Mouse (Mus musculus) hindbrain, embryonic 12.5 days (tissue): Measurements from ENCODE around the gene Gck. TPM values are rescaled to one million over a fixed set of nuclear protein-coding genes. Genes with fewer than 3 reads are reported as not detected.

Experiments used
- ATAC-seq: fragments of 200-750 bp; cut with Nextera tagmentation; 2 replicates; pipeline ENCODE4 v1.8.0; 2017; ENCODE audit warnings: moderate TSS enrichment; ENCODE audit not compliant: low FRiP score
- H3K27ac ChIP-seq: fragments of 300-500 bp; sonication (generic); 2 replicates; pipeline ENCODE4 v1.5.1; 2016; ENCODE audit warnings: mild to moderate bottlenecking
- H3K27me3 ChIP-seq: fragments of 300-500 bp; sonication (generic); 2 replicates; pipeline ENCODE4 v1.6.1; 2016; ENCODE audit warnings: mild to moderate bottlenecking
- H3K36me3 ChIP-seq: fragments of 300-500 bp; sonication (generic); 2 replicates; pipeline ENCODE4 v1.6.1; 2016; ENCODE audit warnings: mild to moderate bottlenecking
- H3K4me1 ChIP-seq: fragments of 300-500 bp; sonication (generic); 2 replicates; pipeline ENCODE4 v1.6.1; 2016
- H3K4me2 ChIP-seq: fragments of 300-500 bp; sonication (generic); replicated peaks from 2 replicates; pipeline ENCODE4 v1.6.1; 2016; ENCODE audit warnings: mild to moderate bottlenecking
- H3K4me3 ChIP-seq: fragments of 300-500 bp; sonication (generic); 2 replicates; pipeline ENCODE4 v1.5.1; 2016; ENCODE audit warnings: mild to moderate bottlenecking
- H3K9ac ChIP-seq: fragments of 300-500 bp; sonication (generic); 2 replicates; pipeline ENCODE4 v1.6.1; 2016; ENCODE audit warnings: mild to moderate bottlenecking, moderate library complexity
- H3K9me3 ChIP-seq: fragments of 300-500 bp; sonication (generic); replicated peaks from 2 replicates; pipeline ENCODE4 v1.6.1; 2016; ENCODE audit warnings: mild to moderate bottlenecking
- WGBS: fragments of 180-500 bp; shearing (Covaris S2); methylation state at CpG from one replicate; pipeline ENCODE4 v1.1.7; 2016; 5-methylcytosine and 5-hydroxymethylcytosine counted together
- polyA plus RNA-seq: library from polyadenylated mRNA; unstranded; fragments of >200 nt; fragmentation: Nextera tagmentation; extraction: Ambion mirVana; gene quantifications from 2 replicates; pipeline ENCODE4 v1.2.1, GENCODE M21; 2016

Gck gene
- polyA plus RNA-seq, 1 experiment from 2014 or later: 3.6 TPM

GRCm38 (mm10) chr11:5919606-5920005, 30.3 kb downstream of the Gck start:
- Histone ChIP-seq H3K27ac (no peak overlapping the region), H3K9ac (no peak overlapping the region), H3K36me3 (no peaks in the 10 kb centered on the region), H3K4me2 (no peak overlapping the region), H3K4me1 (no peaks in the 10 kb centered on the region), H3K9me3 (no peaks in the 10 kb centered on the region), H3K27me3 (no peaks in the 10 kb centered on the region), H3K4me3 (no peak overlapping the region)
- ATAC-seq: no peak
- 95% methylated on average over 4 of the region's 4 CpGs for WGBS

- H3K27me3 ChIP-seq: no peaks in the 10 kb centered on the region
- no peak for ATAC-seq
- no peaks in the 10 kb centered on the region for H3K9me3 ChIP-seq
- H3K4me1 ChIP-seq: no peaks in the 10 kb centered on the region
- no peak overlapping the region for H3K9ac ChIP-seq
- no peak overlapping the region for H3K4me2 ChIP-seq
- 65% methylated on average over 2 of the region's 2 CpGs for WGBS
- H3K27ac ChIP-seq: no peak overlapping the region
- no peaks in the 10 kb centered on the region for H3K36me3 ChIP-seq
- H3K4me3 ChIP-seq: no peak overlapping the region
Measured at GRCm38 (mm10) chr11:5918111-5918510, 31.8 kb downstream of the Gck start.

DNA sequence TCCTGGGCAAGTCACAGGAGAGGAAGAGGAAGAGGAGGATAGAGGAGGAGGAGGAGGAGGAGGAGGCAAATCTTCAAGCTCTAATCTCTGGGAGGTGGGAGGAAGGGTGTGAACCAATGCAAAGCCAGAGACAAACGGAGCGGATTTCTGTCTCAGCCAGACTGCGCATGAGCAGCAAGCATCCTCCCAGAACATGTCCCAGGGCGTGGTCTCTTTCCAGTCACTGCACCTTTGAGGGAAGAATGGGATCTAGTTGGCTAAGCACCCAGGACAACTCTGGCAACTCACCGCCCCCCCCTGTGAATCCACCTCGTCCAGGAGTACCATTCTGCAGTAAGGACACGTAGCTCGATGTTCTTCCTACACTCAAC, 33.7 kb downstream of the Gck start:
- H3K36me3 ChIP-seq: no peaks in the 10 kb centered on the region
- no peak overlapping the region for H3K9ac ChIP-seq
- H3K27me3 ChIP-seq: no peaks in the 10 kb centered on the region
- no peak overlapping the region for H3K4me3 ChIP-seq
- no peak overlapping the region for H3K27ac ChIP-seq
- WGBS: 82% methylated on average over 8 of the region's 8 CpGs
- H3K9me3 ChIP-seq: no peaks in the 10 kb centered on the region
- H3K4me1 ChIP-seq: no peaks in the 10 kb centered on the region
- no peak overlapping the region for H3K4me2 ChIP-seq
- no peak for ATAC-seq

DNA sequence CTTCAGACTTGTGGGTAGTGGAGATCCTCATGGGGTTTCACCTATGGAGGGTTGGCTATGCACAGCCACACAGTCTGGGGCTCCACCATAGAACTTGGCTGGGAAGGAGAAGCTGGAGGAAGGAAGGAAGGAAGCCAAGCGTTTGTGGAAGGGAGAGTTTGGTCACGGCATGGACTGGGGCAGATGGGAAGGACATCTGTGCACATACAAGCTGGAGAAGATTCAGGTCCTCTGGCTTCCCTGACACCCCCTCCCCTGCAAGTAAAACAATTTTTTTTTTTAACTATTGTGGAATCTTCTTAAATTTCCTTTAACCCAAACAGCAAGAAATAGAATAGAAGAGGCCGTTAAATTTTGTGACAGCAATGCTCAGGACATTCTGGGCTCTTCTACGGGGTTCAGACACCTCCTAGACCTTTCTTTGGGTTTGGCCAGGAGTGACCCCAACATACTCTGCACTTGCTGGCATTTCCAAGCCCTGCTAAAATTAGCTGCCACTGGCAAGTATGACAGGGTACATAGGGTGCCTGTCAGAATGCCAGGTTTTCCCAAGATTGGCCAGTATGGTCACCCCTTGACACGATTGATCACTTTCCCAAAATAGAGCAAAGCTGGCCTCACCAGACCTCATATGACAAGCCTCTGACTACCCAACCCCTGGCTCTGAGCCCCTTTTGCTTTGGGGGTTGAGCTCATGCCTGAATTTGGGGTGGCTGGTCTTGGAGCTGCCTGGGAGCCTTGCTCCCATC, 34.3 kb downstream of the Gck start:
- Histone ChIP-seq H3K4me3 (no peak overlapping the region), H3K9me3 (no peaks in the 10 kb centered on the region), H3K9ac (no peak overlapping the region), H3K4me1 (no peaks in the 10 kb centered on the region), H3K27me3 (no peaks in the 10 kb centered on the region), H3K4me2 (no peak overlapping the region), H3K36me3 (no peaks in the 10 kb centered on the region), H3K27ac (no peak overlapping the region)
- no peak for ATAC-seq
- WGBS: 79% methylated on average over 5 of the region's 5 CpGs

DNA sequence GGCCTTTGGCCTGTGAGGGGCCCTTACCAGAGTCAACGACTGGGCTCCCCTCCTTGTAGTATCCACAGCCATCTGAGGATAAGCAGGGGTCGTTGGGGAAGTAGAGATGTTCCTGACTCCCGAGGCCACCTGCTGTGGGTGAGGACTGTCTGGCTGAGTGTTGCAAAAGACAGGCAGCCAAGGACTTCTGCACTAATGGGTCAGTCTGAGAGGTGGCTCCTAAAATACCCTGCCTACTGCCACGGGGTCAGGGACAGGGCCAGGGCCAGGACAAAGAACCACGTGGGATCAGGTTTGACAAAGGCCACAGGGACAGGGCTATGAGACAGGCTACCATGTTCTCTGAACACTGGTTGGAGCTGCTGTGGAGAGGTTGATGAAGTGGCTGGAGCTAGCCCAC, 34.9 kb downstream of the Gck start:
- H3K9me3 ChIP-seq: no peaks in the 10 kb centered on the region
- no peaks in the 10 kb centered on the region for H3K4me1 ChIP-seq
- H3K27me3 ChIP-seq: no peaks in the 10 kb centered on the region
- H3K9ac ChIP-seq: no peak overlapping the region
- H3K36me3 ChIP-seq: no peaks in the 10 kb centered on the region
- H3K27ac ChIP-seq: no peak overlapping the region
- WGBS: 59% methylated on average over 5 of the region's 5 CpGs
- H3K4me2 ChIP-seq: no peak overlapping the region
- no peak overlapping the region for H3K4me3 ChIP-seq
- ATAC-seq: no peak

DNA sequence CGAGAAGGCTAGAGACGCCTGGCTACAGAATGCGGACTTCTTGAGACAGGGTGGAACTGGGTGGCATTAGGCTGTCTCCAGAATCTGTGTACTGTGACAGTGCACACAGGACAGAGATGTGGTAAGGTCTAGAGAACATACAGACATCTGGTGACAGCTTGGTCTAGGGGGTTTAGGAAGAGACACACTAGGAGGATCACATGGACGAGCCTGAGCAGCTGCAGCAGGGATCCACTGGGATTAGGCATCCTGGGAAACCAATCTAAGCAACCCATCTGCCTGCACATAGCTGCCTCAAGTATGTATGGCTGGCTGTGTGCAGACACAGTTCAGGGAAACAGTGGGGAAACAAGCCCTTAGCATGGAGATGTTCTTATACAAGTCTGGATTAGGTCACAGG, 35.9 kb downstream of the Gck start:
- Histone ChIP-seq H3K27me3 (no peaks in the 10 kb centered on the region), H3K4me1 (no peaks in the 10 kb centered on the region), H3K9me3 (no peaks in the 10 kb centered on the region), H3K4me2 (no peak overlapping the region), H3K36me3 (no peaks in the 10 kb centered on the region), H3K27ac (no peak overlapping the region), H3K4me3 (no peak overlapping the region), H3K9ac (no peak overlapping the region)
- WGBS: 73% methylated on average over 4 of the region's 4 CpGs
- no peak for ATAC-seq

DNA sequence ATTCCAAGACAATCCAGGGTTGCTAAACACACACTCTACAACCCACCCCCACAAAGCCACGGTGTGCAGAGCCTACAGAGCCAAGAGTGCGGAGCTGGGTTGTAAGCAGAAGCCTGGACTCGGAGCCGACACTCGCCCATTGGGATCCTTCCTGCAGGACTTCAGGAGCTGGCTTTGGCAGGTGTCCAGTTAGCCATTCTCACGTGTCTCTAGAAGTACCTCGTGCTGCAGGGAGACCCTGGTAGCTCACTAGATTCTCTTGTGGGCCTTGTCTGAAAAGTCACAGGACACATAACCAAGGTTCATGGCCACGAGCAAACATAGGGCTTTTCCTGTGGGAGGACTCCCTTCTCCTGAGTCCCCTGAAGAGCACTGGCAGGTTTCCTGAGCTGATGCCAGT, 36.6 kb downstream of the Gck start:
- no peaks in the 10 kb centered on the region for H3K36me3 ChIP-seq
- H3K9me3 ChIP-seq: no peaks in the 10 kb centered on the region
- H3K27ac ChIP-seq: no peak overlapping the region
- no peak overlapping the region for H3K9ac ChIP-seq
- 69% methylated on average over 8 of the region's 8 CpGs for WGBS
- no peak overlapping the region for H3K4me2 ChIP-seq
- no peak overlapping the region for H3K4me3 ChIP-seq
- H3K4me1 ChIP-seq: no peaks in the 10 kb centered on the region
- no peaks in the 10 kb centered on the region for H3K27me3 ChIP-seq
- ATAC-seq: no peak

DNA sequence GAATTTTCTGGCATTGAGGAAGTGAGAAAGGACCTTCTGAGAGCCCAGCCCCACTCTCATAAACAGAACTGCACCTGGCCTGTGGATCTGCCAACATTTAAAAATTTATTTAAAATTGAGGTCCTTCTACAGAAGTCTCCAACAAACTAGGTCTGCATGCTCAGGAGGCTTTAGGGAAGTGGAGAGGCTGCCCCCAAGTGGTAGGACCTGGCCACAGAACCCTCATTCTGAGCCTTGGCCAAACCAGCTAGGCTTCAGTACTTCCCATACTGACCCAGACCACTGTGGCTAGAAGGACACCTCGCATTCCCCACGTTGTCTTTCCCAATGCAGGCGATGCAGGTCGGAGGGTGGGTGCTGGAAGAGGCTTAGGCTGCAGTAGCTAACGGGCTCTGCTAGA, 37.2 kb downstream of the Gck start:
- no peak for ATAC-seq

DNA sequence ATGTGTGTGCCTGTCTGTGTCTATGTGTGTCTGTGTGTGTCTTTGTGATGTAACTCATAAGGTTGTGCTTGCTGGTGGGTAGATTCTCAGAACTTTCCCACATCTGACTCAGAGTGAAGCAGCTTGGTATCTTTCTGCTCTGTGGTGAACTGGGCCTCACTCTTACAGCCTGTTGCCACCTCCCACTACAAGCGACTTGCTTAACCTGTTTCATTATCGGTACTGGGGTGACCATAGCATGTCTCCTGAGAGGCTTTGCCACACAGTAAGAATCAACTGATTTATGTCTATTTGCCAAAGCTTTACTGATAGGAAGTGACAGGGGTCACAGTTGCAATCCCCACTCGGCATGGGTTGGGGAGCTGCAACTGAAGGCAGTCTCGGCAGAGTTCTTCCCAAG, 41.2 kb downstream of the Gck start:
- Histone ChIP-seq H3K9ac (no peak overlapping the region), H3K36me3 (no peaks in the 10 kb centered on the region), H3K4me2 (no peak overlapping the region), H3K4me3 (no peak overlapping the region), H3K4me1 (no peaks in the 10 kb centered on the region), H3K9me3 (no peaks in the 10 kb centered on the region), H3K27ac (no peak overlapping the region), H3K27me3 (no peaks in the 10 kb centered on the region)
- no peak for ATAC-seq
- WGBS: 82% methylated on average over 4 of the region's 4 CpGs

More for the DNA sequence above, 37.2 kb downstream of the Gck start:
- H3K9me3 ChIP-seq: no peaks in the 10 kb centered on the region
- no peak overlapping the region for H3K9ac ChIP-seq
- H3K27ac ChIP-seq: no peak overlapping the region
- H3K4me1 ChIP-seq: no peaks in the 10 kb centered on the region
- H3K27me3 ChIP-seq: no peaks in the 10 kb centered on the region
- 39% methylated on average over 5 of the region's 5 CpGs for WGBS
- no peaks in the 10 kb centered on the region for H3K36me3 ChIP-seq
- H3K4me3 ChIP-seq: no peak overlapping the region
- no peak overlapping the region for H3K4me2 ChIP-seq

DNA sequence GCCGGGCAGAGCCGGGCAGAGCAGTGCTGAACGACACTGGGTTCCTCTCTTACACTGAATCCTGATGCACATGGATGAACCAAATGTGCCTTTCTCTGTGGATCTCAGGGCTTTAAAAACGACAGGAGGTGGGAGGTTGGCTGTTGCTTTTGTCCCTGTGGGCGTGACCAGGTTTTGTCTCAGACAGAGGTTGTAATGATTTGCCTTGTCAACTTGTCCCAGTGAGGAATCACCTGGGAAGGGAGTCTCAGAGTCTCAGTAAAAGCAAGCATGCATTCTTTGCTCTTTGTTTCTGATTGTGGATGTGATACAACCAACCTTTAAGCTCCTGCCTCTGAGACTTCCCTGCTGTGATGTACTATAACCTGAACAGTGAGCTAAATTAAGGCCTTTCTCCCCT, 42.8 kb downstream of the Gck start:
- peaks cover 12% of the 10 kb centered on the region for H3K4me1 ChIP-seq
- no peaks in the 10 kb centered on the region for H3K9me3 ChIP-seq
- ATAC-seq: no peak
- no peak overlapping the region for H3K4me2 ChIP-seq
- no peak overlapping the region for H3K27ac ChIP-seq
- 0 out of 2 replicates have a peak, but pooled peaks cover 6% of the 10 kb centered on the region for H3K27me3 ChIP-seq
- no peak overlapping the region for H3K4me3 ChIP-seq
- no peaks in the 10 kb centered on the region for H3K36me3 ChIP-seq
- H3K9ac ChIP-seq: no peak overlapping the region
- 36% methylated on average over 5 of the region's 5 CpGs for WGBS

DNA sequence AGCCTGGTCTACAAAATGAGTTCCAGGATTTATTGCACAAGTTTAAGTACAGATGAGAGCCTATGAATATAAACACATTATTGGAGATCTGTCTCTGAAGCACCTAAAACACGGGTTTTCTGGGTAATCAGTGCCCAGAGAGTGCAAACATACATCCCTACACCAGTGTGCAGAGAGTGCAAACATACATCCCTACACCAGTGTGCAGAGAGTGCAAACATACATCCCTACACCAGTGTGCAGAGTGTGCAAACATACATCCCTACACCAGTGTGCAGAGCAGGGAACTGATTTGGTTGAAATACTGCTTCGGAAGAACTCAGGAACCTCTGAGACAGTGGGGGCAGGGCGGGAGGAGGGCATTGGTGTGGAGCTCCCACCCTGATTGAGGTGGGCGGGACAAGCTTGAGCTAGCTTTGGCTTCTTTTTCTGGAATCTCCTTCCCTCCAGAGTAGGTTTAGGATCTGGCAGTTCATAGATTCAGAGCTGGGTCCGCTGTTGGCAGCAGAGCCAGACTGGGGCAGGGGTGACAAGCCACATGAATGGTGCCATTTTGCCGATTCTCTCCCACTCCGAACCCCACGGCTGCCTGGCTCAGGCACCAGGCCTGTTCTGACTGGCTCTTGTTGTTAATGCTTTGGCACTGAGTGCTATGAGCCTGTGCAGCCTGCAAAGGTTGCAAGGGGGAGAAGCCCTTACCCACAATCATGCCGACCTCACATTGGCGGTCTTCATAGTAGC, 43.9 kb downstream of the Gck start:
- Histone ChIP-seq H3K4me1 (peaks cover 23% of the 10 kb centered on the region), H3K27ac (no peak overlapping the region), H3K4me2 (no peak overlapping the region), H3K36me3 (no peaks in the 10 kb centered on the region), H3K4me3 (no peak overlapping the region), H3K9me3 (no peaks in the 10 kb centered on the region), H3K27me3 (0 out of 2 replicates have a peak, but pooled peaks cover 8% of the 10 kb centered on the region), H3K9ac (no peak overlapping the region)
- ATAC-seq: no peak
- WGBS: 88% methylated on average over 10 of the region's 10 CpGs

DNA sequence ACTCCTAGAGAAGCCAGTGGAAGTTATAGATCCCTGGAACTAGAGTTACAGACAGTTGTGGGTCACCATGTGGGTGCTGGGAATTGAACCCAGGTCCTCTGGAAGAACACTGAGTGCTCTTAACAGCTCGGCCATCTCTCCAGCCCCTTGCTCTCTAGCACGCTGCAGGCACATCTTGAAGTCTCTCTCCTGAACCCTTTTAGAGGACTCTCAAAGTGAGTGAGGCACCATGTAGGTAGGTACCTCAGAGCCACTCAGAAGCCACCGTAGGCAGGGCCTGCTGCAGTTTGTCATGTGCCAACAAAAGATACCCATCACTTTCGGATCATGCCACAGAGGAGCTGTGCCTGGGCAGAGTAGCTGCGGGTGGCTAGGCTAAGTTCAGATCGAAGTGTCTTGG, 45.0 kb downstream of the Gck start:
- WGBS: 90% methylated on average over 6 of the region's 6 CpGs
- Histone ChIP-seq H3K27me3 (0 out of 2 replicates have a peak, but pooled peaks cover 8% of the 10 kb centered on the region), H3K4me1 (peaks cover 26% of the 10 kb centered on the region), H3K9ac (no peak overlapping the region), H3K36me3 (no peaks in the 10 kb centered on the region), H3K4me2 (no peak overlapping the region), H3K4me3 (no peak overlapping the region), H3K9me3 (no peaks in the 10 kb centered on the region), H3K27ac (no peak overlapping the region)
- no peak for ATAC-seq

- no peak overlapping the region for H3K4me2 ChIP-seq
- H3K4me1 ChIP-seq: peaks cover 26% of the 10 kb centered on the region
- no peaks in the 10 kb centered on the region for H3K9me3 ChIP-seq
- H3K9ac ChIP-seq: no peak overlapping the region
- H3K27ac ChIP-seq: 0 out of 2 replicates have a peak overlapping the region, but pooled peaks have one; percentile 1
- peaks cover 9% of the 10 kb centered on the region; the same call in 1 of the 2 replicates for H3K27me3 ChIP-seq
- no peak overlapping the region for H3K4me3 ChIP-seq
- ATAC-seq: no peak
- H3K36me3 ChIP-seq: no peaks in the 10 kb centered on the region
- WGBS: 87% methylated on average over 19 of the region's 19 CpGs
Measured at GRCm38 (mm10) chr11:5904357-5904756, 45.5 kb downstream of the Gck start.
